Mouse (Mus musculus): ENCODE measurements around the gene Grk6.

GRCm38 (mm10) chr13:55476256-55476655 is 31.4 kb downstream of the Grk6 start:
- TF ChIP-seq CTCF (IDR thresholded peaks at IDR 0.05; ENCODE audit: low read depth): no peak
- TF ChIP-seq EP300 (IDR thresholded peaks at IDR 0.05; ENCODE audit: low read depth): no peak

All from heart, postnatal 0 days (tissue).